Mouse (Mus musculus): ENCODE measurements around the gene Rps28.
"Not testable (repeated sequence)": the region's sequence is repeated elsewhere in the genome, so short reads cannot be mapped to it uniquely, and the experiment has no call there.

The Rps28 gene

GRCm38 (mm10) chr17:33824084-33824996, at the start of gene Rps28, which contains the start of gene Ndufa7:
Gene Rps28 (minus strand): TSS chr17:33824562.
Gene Ndufa7 (plus strand): TSS chr17:33824572.
- DNase-seq (ENCODE audit: low read depth, low spot score), result peak; percentile 99

- not testable (repeated sequence) for DNase-seq (ENCODE audit: low read depth, low spot score)
Measured at GRCm38 (mm10) chr17:33873537-33873936, 49.2 kb upstream of the Rps28 start, which contains the start of gene Gm7029. Gene Gm7029 (plus strand): TSS chr17:33873837.

GRCm38 (mm10) chr17:33865330-33866030, 41.1 kb upstream of the Rps28 start:
- peak; percentile 92 for DNase-seq (ENCODE audit: low read depth, low spot score)

- DNase-seq (ENCODE audit: low read depth, low spot score), result no peak
Measured at GRCm38 (mm10) chr17:33857816-33858215, 33.5 kb upstream of the Rps28 start.

GRCm38 (mm10) chr17:33851331-33851730, 27.0 kb upstream of the Rps28 start:
- DNase-seq (ENCODE audit: low read depth, low spot score), result peak; percentile 65

- DNase-seq (ENCODE audit: low read depth, low spot score), result no peak
Measured at GRCm38 (mm10) chr17:33848139-33848538, 23.8 kb upstream of the Rps28 start.

- no peak for DNase-seq (ENCODE audit: low read depth, low spot score)
Measured at GRCm38 (mm10) chr17:33844196-33844595, 19.8 kb upstream of the Rps28 start.

GRCm38 (mm10) chr17:33842966-33843795, 18.8 kb upstream of the Rps28 start, which contains the start of gene Cd320:
Gene Cd320 (plus strand): TSS chr17:33843091.
- DNase-seq (ENCODE audit: low read depth, low spot score), result peak; percentile 96

GRCm38 (mm10) chr17:33829561-33829960, 5.2 kb upstream of the Rps28 start:
- DNase-seq (ENCODE audit: low read depth, low spot score), result no peak

GRCm38 (mm10) chr17:33828892-33829291, 4.5 kb upstream of the Rps28 start:
- DNase-seq (ENCODE audit: low read depth, low spot score), result no peak

GRCm38 (mm10) chr17:33826850-33827249, 2.5 kb upstream of the Rps28 start:
- peak; percentile 82 for DNase-seq (ENCODE audit: low read depth, low spot score)

GRCm38 (mm10) chr17:33825462-33825861, 1.1 kb upstream of the Rps28 start:
- no peak for DNase-seq (ENCODE audit: low read depth, low spot score)

GRCm38 (mm10) chr17:33824997-33825330, 602 bp upstream of the Rps28 start:
- not testable (repeated sequence) for DNase-seq (ENCODE audit: low read depth, low spot score)

- not testable (repeated sequence) for DNase-seq (ENCODE audit: low read depth, low spot score)
Measured at GRCm38 (mm10) chr17:33823171-33823570, 1.2 kb downstream of the Rps28 start.

GRCm38 (mm10) chr17:33822436-33822959, 1.9 kb downstream of the Rps28 start:
- DNase-seq (ENCODE audit: low read depth, low spot score), result no peak

- DNase-seq (ENCODE audit: low read depth, low spot score), result no peak
Measured at GRCm38 (mm10) chr17:33817969-33818643, 6.3 kb downstream of the Rps28 start.

- DNase-seq (ENCODE audit: low read depth, low spot score), result peak; percentile 91
Measured at GRCm38 (mm10) chr17:33817184-33817968, 7.0 kb downstream of the Rps28 start.

- no peak for DNase-seq (ENCODE audit: low read depth, low spot score)
Measured at GRCm38 (mm10) chr17:33816612-33817011, 7.8 kb downstream of the Rps28 start.

GRCm38 (mm10) chr17:33815399-33815798, 9.0 kb downstream of the Rps28 start:
- no peak for DNase-seq (ENCODE audit: low read depth, low spot score)

- no peak for DNase-seq (ENCODE audit: low read depth, low spot score)
Measured at GRCm38 (mm10) chr17:33812990-33813389, 11.4 kb downstream of the Rps28 start.
